In genomic region chr7:75558225-75558624, GRCm38 (mm10) we compare ENCODE assay signal across 12 mouse cellular contexts.
DNase-seq lines count a peak whose midpoint lies in the region; ATAC-seq lines count a peak whose summit lies in the region.
"Had no signal": no experiment of that assay in that cellular context is flagged by ENCODE, and none has a peak within 500 bp of the region (broad histone marks: within the 10 kb centered on the region; RNA-seq: fewer than 3 reads in every experiment).

No protein-coding gene starts in this region.

- peak overlapping the region in 1 of 2 experiments; percentile 33; a peak in 1 of 4 replicates for H3K27ac ChIP-seq in heart, embryonic 14.5 days (replicated peaks in 1 of 2; ENCODE audit: control insufficient read depth in 1 of 2, insufficient read depth in 1 of 2, low read depth in 2 of 2, low read length in 2 of 2)
- no peak overlapping the region for H3K27ac ChIP-seq in heart, embryonic 11.5 days (ENCODE audit: low read depth, low read length)
- peak overlapping the region; percentile 82 for H3K27ac ChIP-seq in limb, embryonic 12.5 days
- H3K27ac ChIP-seq: hindbrain, embryonic 12.5 days had no signal

- WGBS in heart, embryonic 14.5 days, result 74% methylated on average over 1 of the region's 1 CpGs
- 61% methylated on average over 1 of the region's 1 CpGs for WGBS in heart, embryonic 11.5 days (ENCODE audit: insufficient replicate concordance)
- WGBS in limb, embryonic 12.5 days, result 50% methylated on average over 1 of the region's 1 CpGs

- H3K4me3 ChIP-seq in heart, embryonic 14.5 days (ENCODE audit: control insufficient read depth in 1 of 2, insufficient read depth in 1 of 2, low read depth in 1 of 2, low read length in 2 of 2), result no peak overlapping the region
- no peak overlapping the region for H3K4me3 ChIP-seq in heart, embryonic 11.5 days (ENCODE audit: low read depth, low read length)
- peak overlapping the region; percentile 42 for H3K4me3 ChIP-seq in megakaryocyte, embryonic 14.5 days (replicated peaks)
- no peak overlapping the region for H3K4me3 ChIP-seq in limb, embryonic 12.5 days (replicated peaks)
- H3K4me3 ChIP-seq: hindbrain, embryonic 12.5 days had no signal

- H3K27me3 ChIP-seq in heart, embryonic 14.5 days (ENCODE audit: control insufficient read depth, insufficient read depth, low read length), result no peaks in the 10 kb centered on the region
- no peaks in the 10 kb centered on the region for H3K27me3 ChIP-seq in heart, embryonic 11.5 days (ENCODE audit: control insufficient read depth, insufficient read depth, low read length)
- no peaks in the 10 kb centered on the region for H3K27me3 ChIP-seq in megakaryocyte, embryonic 14.5 days (replicated peaks)
- H3K27me3 ChIP-seq in limb, embryonic 12.5 days, result no peaks in the 10 kb centered on the region
- H3K27me3 ChIP-seq: hindbrain, embryonic 12.5 days had no signal

- no peak for DNase-seq in layer of hippocampus, adult 8-10 months (ENCODE audit: low spot score in 2 of 2)
- no peak for DNase-seq in adrenal gland, postnatal 36 days
- DNase-seq: cerebellum, adult 18-20 months; liver; right cerebral cortex, adult 18-20 months had no signal

- peaks cover 10 to 38% of the 10 kb centered on the region in 2 experiments for H3K4me1 ChIP-seq in heart, embryonic 14.5 days (ENCODE audit: control insufficient read depth in 2 of 2, insufficient read depth in 2 of 2, low read length in 2 of 2)
- H3K4me1 ChIP-seq in heart, embryonic 11.5 days (ENCODE audit: control insufficient read depth, insufficient read depth, low read length), result peaks cover 22% of the 10 kb centered on the region
- H3K4me1 ChIP-seq in megakaryocyte, embryonic 14.5 days, result peaks cover 65% of the 10 kb centered on the region
- peaks cover 34% of the 10 kb centered on the region for H3K4me1 ChIP-seq in limb, embryonic 12.5 days (replicated peaks)

- peak overlapping the region; percentile 21; the same call in 1 of the 2 replicates for H3K9ac ChIP-seq in heart, embryonic 14.5 days (ENCODE audit: low read length)
- no peak overlapping the region for H3K9ac ChIP-seq in heart, embryonic 11.5 days (ENCODE audit: low read depth, low read length)
- no peak overlapping the region for H3K9ac ChIP-seq in limb, embryonic 12.5 days (replicated peaks)
- H3K9ac ChIP-seq: hindbrain, embryonic 12.5 days had no signal

- H3K4me2 ChIP-seq in heart, embryonic 14.5 days (ENCODE audit: low read length), result no peak overlapping the region
- H3K4me2 ChIP-seq in heart, embryonic 11.5 days, result no peak overlapping the region
- H3K4me2 ChIP-seq in limb, embryonic 12.5 days, result peak overlapping the region; percentile 10; the same call in 1 of the 2 replicates
- H3K4me2 ChIP-seq: hindbrain, embryonic 12.5 days had no signal

- ATAC-seq in heart, embryonic 14.5 days (ENCODE audit: insufficient number of reproducible peaks, insufficient read depth, low FRiP score, low read depth), result no peak
- ATAC-seq in heart, embryonic 11.5 days (replicated peaks; ENCODE audit: insufficient number of reproducible peaks, low FRiP score, low TSS enrichment), result no peak
- no peak for ATAC-seq in megakaryocyte, adult 5-6 weeks (ENCODE audit: poor library complexity, severe bottlenecking)
- peak; percentile 44; the same call in 1 of the 2 replicates for ATAC-seq in limb, embryonic 12.5 days (ENCODE audit: insufficient number of reproducible peaks, insufficient read depth, low FRiP score, low TSS enrichment, low read depth)
- ATAC-seq: forebrain, embryonic 16.5 days had no signal

- H3K36me3 ChIP-seq in heart, embryonic 14.5 days (ENCODE audit: control insufficient read depth, insufficient read depth, low read length), result no peaks in the 10 kb centered on the region
- no peaks in the 10 kb centered on the region for H3K36me3 ChIP-seq in heart, embryonic 11.5 days (ENCODE audit: control insufficient read depth, insufficient read depth, low read length)
- H3K36me3 ChIP-seq in megakaryocyte, embryonic 14.5 days (replicated peaks; ENCODE audit: low read length), result no peaks in the 10 kb centered on the region
- H3K36me3 ChIP-seq in limb, embryonic 12.5 days, result no peaks in the 10 kb centered on the region
- H3K36me3 ChIP-seq: hindbrain, embryonic 12.5 days had no signal

- H3K9me3 ChIP-seq in heart, embryonic 14.5 days (ENCODE audit: control insufficient read depth, low read length), result no peaks in the 10 kb centered on the region
- H3K9me3 ChIP-seq in heart, embryonic 11.5 days (replicated peaks; ENCODE audit: control insufficient read depth, low read length), result no peaks in the 10 kb centered on the region
- no peaks in the 10 kb centered on the region for H3K9me3 ChIP-seq in megakaryocyte, embryonic 14.5 days
- H3K9me3 ChIP-seq in limb, embryonic 12.5 days, result no peaks in the 10 kb centered on the region
- H3K9me3 ChIP-seq: hindbrain, embryonic 12.5 days had no signal
